Mouse (Mus musculus) stomach, postnatal 0 days (tissue): ENCODE measurements at regions not wholly inside any gene's neighbourhood (a gene's known extent, or its start where the extent isn't known, plus 50 kb on each side); places are given as distances from the start of the nearest gene placed in this dataset.
A peak's percentile ranks its signal among the peaks of the same experiment; 100 is the strongest.
"Not testable (repeated sequence)": the region's sequence is repeated elsewhere in the genome, so short reads cannot be mapped to it uniquely, and the experiment has no call there.

ENCODE experiments used
- ATAC-seq: fragments of 200-750 bp; cut with Nextera tagmentation; 2 replicates; pipeline ENCODE4 v1.8.0; 2017; ENCODE audit not compliant: low FRiP score, low TSS enrichment
- DNase-seq: peaks from one replicate; pipeline ENCODE4 v3.0.0-alpha.2; 2016; ENCODE audit warnings: low spot score
- H3K27ac ChIP-seq: fragments of 300-500 bp; sonication (generic); replicated peaks from 2 replicates; pipeline ENCODE4 v1.5.1; 2014; ENCODE audit warnings: mild to moderate bottlenecking, control low read depth
- H3K27me3 ChIP-seq: fragments of 300-500 bp; sonication (generic); 2 replicates; pipeline ENCODE4 v1.6.1; 2014; ENCODE audit warnings: low read length; ENCODE audit not compliant: control insufficient read depth, insufficient read depth
- H3K36me3 ChIP-seq: fragments of 300-500 bp; sonication (generic); 2 replicates; pipeline ENCODE4 v1.6.1; 2014; ENCODE audit warnings: low read length, mixed read lengths; ENCODE audit not compliant: control insufficient read depth, insufficient read depth
- H3K4me1 ChIP-seq: fragments of 300-500 bp; sonication (generic); replicated peaks from 2 replicates; pipeline ENCODE4 v1.6.1; 2014; ENCODE audit warnings: antibody characterized with exemption; ENCODE audit not compliant: control insufficient read depth, insufficient read depth
- H3K4me2 ChIP-seq: fragments of 300-500 bp; sonication (generic); replicated peaks from 2 replicates; pipeline ENCODE4 v1.6.1; 2014; ENCODE audit warnings: low read depth, mild to moderate bottlenecking, control low read depth, moderate library complexity
- H3K4me3 ChIP-seq: fragments of 300-500 bp; sonication (generic); 2 replicates; pipeline ENCODE4 v1.5.1; 2014; ENCODE audit warnings: low read depth, low read length, control low read depth
- H3K9ac ChIP-seq: fragments of 300-500 bp; sonication (generic); 2 replicates; pipeline ENCODE4 v1.6.1; 2014; ENCODE audit warnings: mild to moderate bottlenecking, low read length, control low read depth, mixed read lengths
- H3K9me3 ChIP-seq: fragments of 300-500 bp; sonication (generic); 2 replicates; pipeline ENCODE4 v1.6.1; 2016; ENCODE audit warnings: low read length; ENCODE audit not compliant: control insufficient read depth
- CTCF ChIP-seq: IDR thresholded peaks from 2 replicates; pipeline ENCODE4 v1.5.1; 2016; ENCODE audit warnings: antibody characterized with exemption, low read depth, mild to moderate bottlenecking, moderate library complexity
- EP300 ChIP-seq: optimal IDR thresholded peaks from 2 replicates; pipeline ENCODE3; 2016; ENCODE audit warnings: antibody characterized with exemption
- WGBS: fragments of 180-500 bp; shearing (Covaris S2); extraction: QIAGEN DNeasy Blood & Tissue Kit; methylation state at CpG from one replicate; pipeline ENCODE4 v1.1.7; 2014; 5-methylcytosine and 5-hydroxymethylcytosine counted together

GRCm38 (mm10) chr1:105463819-105464614 lies 107.5 kb upstream of the Rnf152 start:
- Histone ChIP-seq H3K9me3 (no peaks in the 10 kb centered on the region), H3K4me1 (no peaks in the 10 kb centered on the region), H3K4me2 (no peak overlapping the region), H3K4me3 (no peak overlapping the region), H3K9ac (no peak overlapping the region), H3K36me3 (no peaks in the 10 kb centered on the region), H3K27me3 (no peaks in the 10 kb centered on the region), H3K27ac (no peak overlapping the region)
- 90% methylated on average over 2 of the region's 2 CpGs for WGBS
- no peak for ATAC-seq
- TF ChIP-seq EP300 (no peak), CTCF (no peak)
- no peak for DNase-seq

DNA sequence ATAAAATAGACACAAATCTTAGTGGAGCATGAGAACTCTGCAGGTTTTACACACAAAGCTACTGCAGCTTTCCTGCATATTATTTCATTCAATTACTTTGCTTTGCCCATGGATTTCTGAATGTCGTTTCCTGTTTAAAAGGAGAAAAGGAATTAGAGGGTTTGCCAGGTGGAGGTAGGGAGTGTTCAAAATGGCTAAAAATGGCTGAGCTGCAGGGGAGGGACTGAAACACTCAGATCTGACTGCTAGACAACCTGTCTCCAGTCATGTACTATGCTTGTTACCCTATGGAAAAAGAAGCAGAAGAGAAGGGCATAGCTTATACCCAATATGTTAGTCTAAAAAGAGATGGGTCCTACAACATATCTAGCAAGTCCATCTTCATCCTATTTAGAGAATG lies 106.2 kb upstream of the Rnf152 start:
- ATAC-seq (no peak), DNase-seq (no peak)
- no peaks in the 10 kb centered on the region for H3K9me3 ChIP-seq
- no peak overlapping the region for H3K27ac ChIP-seq
- no peaks in the 10 kb centered on the region for H3K27me3 ChIP-seq
- TF ChIP-seq EP300 (no peak), CTCF (no peak)
- no peaks in the 10 kb centered on the region for H3K36me3 ChIP-seq
- no peaks in the 10 kb centered on the region for H3K4me1 ChIP-seq
- H3K4me3 ChIP-seq = no peak overlapping the region
- H3K9ac ChIP-seq = no peak overlapping the region
- no peak overlapping the region for H3K4me2 ChIP-seq
- WGBS = 62% methylated on average over 1 of the region's 1 CpGs

DNA sequence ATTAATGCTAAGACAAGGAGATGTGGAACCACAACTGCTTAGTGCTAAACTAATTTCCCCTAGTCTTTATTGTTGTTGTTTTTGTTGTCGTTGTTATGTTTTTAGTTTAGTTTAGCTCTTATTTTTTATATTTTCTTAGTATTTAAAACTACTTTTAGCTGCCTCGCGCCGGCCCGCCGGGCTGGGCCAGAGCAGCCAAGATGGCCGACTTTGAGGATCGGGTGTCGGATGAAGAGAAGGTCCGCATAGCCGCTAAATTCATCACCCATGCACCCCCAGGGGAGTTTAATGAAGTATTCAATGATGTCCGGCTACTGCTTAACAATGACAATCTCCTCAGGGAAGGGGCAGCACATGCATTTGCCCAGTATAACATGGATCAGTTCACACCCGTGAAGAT lies 99.3 kb upstream of the Rnf152 start:
- H3K36me3 ChIP-seq, H3K9me3 ChIP-seq, H3K9ac ChIP-seq, H3K4me2 ChIP-seq, H3K4me3 ChIP-seq, DNase-seq, ATAC-seq, H3K27me3 ChIP-seq, H3K27ac ChIP-seq, H3K4me1 ChIP-seq: not testable (repeated sequence)
- 97% methylated on average over 13 of the region's 13 CpGs for WGBS

DNA sequence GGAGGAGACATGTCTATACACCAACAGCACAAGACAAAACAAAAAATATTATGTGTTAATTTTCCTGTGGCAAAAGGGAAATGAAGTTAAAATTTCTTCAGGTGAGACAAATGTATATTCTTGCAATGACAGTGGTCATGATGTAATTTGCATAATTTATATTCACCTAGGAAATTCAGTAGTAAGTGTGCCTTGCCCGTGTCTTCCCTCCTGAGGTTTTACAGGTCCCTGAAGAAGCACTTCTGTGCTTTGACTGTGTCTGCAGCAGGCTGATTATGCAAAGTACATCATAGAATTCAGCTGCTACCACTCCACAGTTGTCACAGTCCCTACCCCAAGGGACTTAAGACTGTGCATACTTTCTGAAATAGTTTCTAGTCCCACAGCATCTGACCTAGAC lies 98.2 kb upstream of the Rnf152 start:
- TF ChIP-seq EP300 (no peak), CTCF (no peak)
- 87% methylated on average over 1 of the region's 1 CpGs for WGBS
- Histone ChIP-seq H3K9ac (no peak overlapping the region), H3K4me3 (no peak overlapping the region), H3K4me1 (no peaks in the 10 kb centered on the region), H3K9me3 (no peaks in the 10 kb centered on the region), H3K36me3 (no peaks in the 10 kb centered on the region), H3K4me2 (no peak overlapping the region), H3K27me3 (no peaks in the 10 kb centered on the region), H3K27ac (no peak overlapping the region)
- no peak for ATAC-seq
- DNase-seq = no peak

- 51% methylated on average over 1 of the region's 1 CpGs for WGBS
- H3K27ac ChIP-seq = no peak overlapping the region
- no peaks in the 10 kb centered on the region for H3K27me3 ChIP-seq
- H3K4me2 ChIP-seq = no peak overlapping the region
- TF ChIP-seq CTCF (peak; percentile 55), EP300 (no peak)
- DNase-seq = no peak
- no peaks in the 10 kb centered on the region for H3K4me1 ChIP-seq
- ATAC-seq = no peak
- no peak overlapping the region for H3K4me3 ChIP-seq
- no peak overlapping the region for H3K9ac ChIP-seq
- H3K9me3 ChIP-seq = no peaks in the 10 kb centered on the region
- no peaks in the 10 kb centered on the region for H3K36me3 ChIP-seq
These were observed 89.7 kb upstream of the Rnf152 start for GRCm38 (mm10) chr1:105446212-105446611.

GRCm38 (mm10) chr1:105443546-105443945 lies 87.0 kb upstream of the Rnf152 start:
- no peaks in the 10 kb centered on the region for H3K4me1 ChIP-seq
- H3K27me3 ChIP-seq = no peaks in the 10 kb centered on the region
- 86% methylated on average over 5 of the region's 5 CpGs for WGBS
- no peak for DNase-seq
- H3K27ac ChIP-seq = no peak overlapping the region
- H3K9me3 ChIP-seq = no peaks in the 10 kb centered on the region
- no peak overlapping the region for H3K4me3 ChIP-seq
- no peaks in the 10 kb centered on the region for H3K36me3 ChIP-seq
- no peak for ATAC-seq
- no peak overlapping the region for H3K4me2 ChIP-seq
- H3K9ac ChIP-seq = no peak overlapping the region
- TF ChIP-seq CTCF = no peak
- no peak for TF ChIP-seq EP300
